Mouse (Mus musculus) embryonic facial prominence, embryonic 13.5 days (tissue): Measurements from ENCODE around the gene Lilrb4a. TPM values are rescaled to one million over a fixed set of nuclear protein-coding genes. Genes with fewer than 3 reads are reported as not detected.
"Not testable (repeated sequence)": the region's sequence is repeated elsewhere in the genome, so short reads cannot be mapped to it uniquely, and the experiment has no call there.

Experiments used
- ATAC-seq: fragments of 200-750 bp; cut with Nextera tagmentation; 2 replicates; pipeline ENCODE4 v1.8.0; 2017; ENCODE audit warnings: low read depth; ENCODE audit not compliant: insufficient number of reproducible peaks, insufficient read depth, low FRiP score, low TSS enrichment
- H3K27ac ChIP-seq: fragments of 300-500 bp; sonication (generic); 2 replicates; pipeline ENCODE4 v1.5.1; 2015; ENCODE audit warnings: moderate library complexity, mild to moderate bottlenecking, inconsistent platforms
- H3K27me3 ChIP-seq: fragments of 300-500 bp; sonication (generic); 2 replicates; pipeline ENCODE4 v1.6.1; 2015; ENCODE audit warnings: mild to moderate bottlenecking, inconsistent platforms
- H3K36me3 ChIP-seq: fragments of 300-500 bp; sonication (generic); 2 replicates; pipeline ENCODE4 v1.6.1; 2015; ENCODE audit warnings: mild to moderate bottlenecking, inconsistent platforms
- H3K4me1 ChIP-seq: fragments of 300-500 bp; sonication (generic); 2 replicates; pipeline ENCODE4 v1.6.1; 2015; ENCODE audit warnings: inconsistent platforms
- H3K4me2 ChIP-seq: fragments of 300-500 bp; sonication (generic); 2 replicates; pipeline ENCODE4 v1.6.1; 2015; ENCODE audit warnings: moderate library complexity, mild to moderate bottlenecking, inconsistent platforms
- H3K4me3 ChIP-seq: fragments of 300-500 bp; sonication (generic); 2 replicates; pipeline ENCODE4 v1.5.1; 2015; ENCODE audit warnings: mild to moderate bottlenecking, inconsistent platforms
- H3K9ac ChIP-seq: fragments of 300-500 bp; sonication (generic); 2 replicates; pipeline ENCODE4 v1.6.1; 2015; ENCODE audit warnings: mild to moderate bottlenecking, inconsistent platforms
- H3K9me3 ChIP-seq: fragments of 300-500 bp; sonication (generic); 2 replicates; pipeline ENCODE4 v1.6.1; 2016; ENCODE audit warnings: inconsistent platforms
- WGBS: fragments of 180-500 bp; shearing (Covaris S2); methylation state at CpG from one replicate; pipeline ENCODE4 v1.1.7; 2015; ENCODE audit warnings: mixed read lengths; 5-methylcytosine and 5-hydroxymethylcytosine counted together
- polyA plus RNA-seq: library from polyadenylated mRNA; unstranded; fragments of >200 nt; fragmentation: Nextera tagmentation; extraction: Ambion mirVana; gene quantifications from 2 replicates; pipeline ENCODE4 v1.2.1, GENCODE M21; 2015

The Lilrb4a gene
- 1.6 and 2.4 TPM in 2 replicates for polyA plus RNA-seq

GRCm38 (mm10) chr10:51490691-51491090 lies at the start of gene Lilrb4a:
Lilrb4a (plus strand) TSS chr10:51490956.
- H3K4me2 ChIP-seq, H3K9ac ChIP-seq, H3K4me1 ChIP-seq, H3K4me3 ChIP-seq, H3K27me3 ChIP-seq, H3K27ac ChIP-seq, H3K36me3 ChIP-seq, ATAC-seq, H3K9me3 ChIP-seq: not testable (repeated sequence)
- WGBS = no CpG with 5 or more reads among the region's 2 CpGs

GRCm38 (mm10) chr10:51451610-51452009 lies 39.1 kb upstream of the Lilrb4a start:
- 83% methylated on average over 4 of the region's 4 CpGs for whole genome bisulfite sequencing
- Histone ChIP-seq H3K9ac (no peak overlapping the region), H3K27me3 (no peaks in the 10 kb centered on the region)

GRCm38 (mm10) chr10:51453616-51454298 lies 37.0 kb upstream of the Lilrb4a start:
- Histone ChIP-seq H3K27me3 (no peaks in the 10 kb centered on the region), H3K36me3 (no peaks in the 10 kb centered on the region), H3K4me3 (no peak overlapping the region), H3K27ac (no peak overlapping the region), H3K4me2 (no peak overlapping the region), H3K4me1 (no peaks in the 10 kb centered on the region), H3K9me3 (no peaks in the 10 kb centered on the region), H3K9ac (no peak overlapping the region)
- ATAC-seq = no peak
- WGBS = 84% methylated on average over 1 of the region's 1 CpGs

More at GRCm38 (mm10) chr10:51451610-51452009, 39.1 kb upstream of the Lilrb4a start:
- no peaks in the 10 kb centered on the region for H3K9me3 ChIP-seq
- no peaks in the 10 kb centered on the region for H3K36me3 ChIP-seq
- H3K4me2 ChIP-seq = no peak overlapping the region
- no peak overlapping the region for H3K27ac ChIP-seq
- H3K4me1 ChIP-seq = no peaks in the 10 kb centered on the region
- ATAC-seq = no peak
- H3K4me3 ChIP-seq = no peak overlapping the region

- Histone ChIP-seq H3K9ac (no peak overlapping the region), H3K4me2 (no peak overlapping the region), H3K4me3 (no peak overlapping the region), H3K4me1 (no peaks in the 10 kb centered on the region), H3K9me3 (no peaks in the 10 kb centered on the region), H3K36me3 (no peaks in the 10 kb centered on the region), H3K27ac (no peak overlapping the region), H3K27me3 (no peaks in the 10 kb centered on the region)
- ATAC-seq = no peak
- WGBS = 67% methylated on average over 1 of the region's 1 CpGs
Observed at GRCm38 (mm10) chr10:51454365-51454764, 36.4 kb upstream of the Lilrb4a start.

GRCm38 (mm10) chr10:51455762-51456161 lies 35.0 kb upstream of the Lilrb4a start:
- no peaks in the 10 kb centered on the region for H3K27me3 ChIP-seq
- no peak overlapping the region for H3K9ac ChIP-seq
- H3K4me1 ChIP-seq = no peaks in the 10 kb centered on the region
- WGBS = 83% methylated on average over 1 of the region's 1 CpGs
- no peak overlapping the region for H3K27ac ChIP-seq
- ATAC-seq = no peak
- no peaks in the 10 kb centered on the region for H3K36me3 ChIP-seq
- H3K4me2 ChIP-seq = no peak overlapping the region
- no peak overlapping the region for H3K4me3 ChIP-seq
- no peaks in the 10 kb centered on the region for H3K9me3 ChIP-seq

GRCm38 (mm10) chr10:51456369-51456768 lies 34.4 kb upstream of the Lilrb4a start:
- H3K4me3 ChIP-seq = no peak overlapping the region
- no peak overlapping the region for H3K27ac ChIP-seq
- H3K4me2 ChIP-seq = no peak overlapping the region
- 83% methylated on average over 4 of the region's 4 CpGs for WGBS
- H3K4me1 ChIP-seq = no peaks in the 10 kb centered on the region
- no peak for ATAC-seq
- no peaks in the 10 kb centered on the region for H3K36me3 ChIP-seq
- H3K9ac ChIP-seq = no peak overlapping the region
- H3K27me3 ChIP-seq = no peaks in the 10 kb centered on the region
- H3K9me3 ChIP-seq = no peaks in the 10 kb centered on the region

- 38% methylated on average over 4 of the region's 4 CpGs for WGBS
- not testable (repeated sequence) for H3K4me1 ChIP-seq, H3K9me3 ChIP-seq, H3K4me3 ChIP-seq, H3K9ac ChIP-seq, H3K27ac ChIP-seq, H3K4me2 ChIP-seq, H3K27me3 ChIP-seq, ATAC-seq, H3K36me3 ChIP-seq
Observed at GRCm38 (mm10) chr10:51463800-51464199, 27.0 kb upstream of the Lilrb4a start.

- 95% methylated on average over 1 of the region's 3 CpGs for WGBS
- not testable (repeated sequence) for ATAC-seq
Observed at GRCm38 (mm10) chr10:51480397-51480796, 10.4 kb upstream of the Lilrb4a start, which contains the start of the genes Gm49339 and Lilr4b. Gm49339 (plus strand) TSS chr10:51480612. Lilr4b (plus strand) TSS chr10:51480632.

GRCm38 (mm10) chr10:51520021-51520420 lies 29.3 kb downstream of the Lilrb4a start:
- H3K27ac ChIP-seq = no peak overlapping the region
- no peak for ATAC-seq
- H3K27me3 ChIP-seq = no peaks in the 10 kb centered on the region
- no peak overlapping the region for H3K4me2 ChIP-seq
- H3K36me3 ChIP-seq = no peaks in the 10 kb centered on the region
- H3K4me3 ChIP-seq = no peak overlapping the region
- H3K9me3 ChIP-seq = no peaks in the 10 kb centered on the region
- no peak overlapping the region for H3K9ac ChIP-seq
- H3K4me1 ChIP-seq = no peaks in the 10 kb centered on the region

More at GRCm38 (mm10) chr10:51480397-51480796, 10.4 kb upstream of the Lilrb4a start, which contains the start of the genes Gm49339 and Lilr4b:
- not testable (repeated sequence) for H3K27me3 ChIP-seq, H3K4me2 ChIP-seq, H3K9ac ChIP-seq, H3K4me3 ChIP-seq, H3K9me3 ChIP-seq, H3K36me3 ChIP-seq, H3K4me1 ChIP-seq, H3K27ac ChIP-seq

GRCm38 (mm10) chr10:51521453-51521852 lies 30.7 kb downstream of the Lilrb4a start:
- ATAC-seq = no peak
- no peaks in the 10 kb centered on the region for H3K36me3 ChIP-seq
- H3K4me3 ChIP-seq = no peak overlapping the region
- H3K4me1 ChIP-seq = no peaks in the 10 kb centered on the region
- H3K27ac ChIP-seq = no peak overlapping the region
- H3K9me3 ChIP-seq = no peaks in the 10 kb centered on the region
- H3K27me3 ChIP-seq = no peaks in the 10 kb centered on the region
- no peak overlapping the region for H3K4me2 ChIP-seq
- H3K9ac ChIP-seq = no peak overlapping the region

- WGBS = 75% methylated on average over 7 of the region's 7 CpGs
- Histone ChIP-seq H3K27me3 (no peaks in the 10 kb centered on the region), H3K4me2 (no peak overlapping the region), H3K9ac (no peak overlapping the region), H3K9me3 (no peaks in the 10 kb centered on the region), H3K27ac (no peak overlapping the region), H3K4me3 (no peak overlapping the region), H3K36me3 (no peaks in the 10 kb centered on the region), H3K4me1 (no peaks in the 10 kb centered on the region)
- ATAC-seq = no peak
Observed at GRCm38 (mm10) chr10:51526090-51526489, 35.3 kb downstream of the Lilrb4a start.

GRCm38 (mm10) chr10:51526633-51527032 lies 35.9 kb downstream of the Lilrb4a start:
- 77% methylated on average over 4 of the region's 4 CpGs for WGBS
- no peaks in the 10 kb centered on the region for H3K9me3 ChIP-seq
- no peaks in the 10 kb centered on the region for H3K27me3 ChIP-seq
- H3K9ac ChIP-seq = no peak overlapping the region
- no peak overlapping the region for H3K4me3 ChIP-seq
- H3K4me2 ChIP-seq = no peak overlapping the region
- ATAC-seq = no peak
- H3K27ac ChIP-seq = no peak overlapping the region
- H3K36me3 ChIP-seq = no peaks in the 10 kb centered on the region
- H3K4me1 ChIP-seq = no peaks in the 10 kb centered on the region
